Mouse (Mus musculus) kidney, embryonic 15.5 days (tissue): ENCODE measurements at regions not wholly inside any gene's neighbourhood (a gene's known extent, or its start where the extent isn't known, plus 50 kb on each side); places are given as distances from the start of the nearest gene placed in this dataset.

ENCODE experiments used
- ATAC-seq: fragments of 200-750 bp; cut with Nextera tagmentation; replicated peaks from 2 replicates; pipeline ENCODE4 v1.8.0; 2017; ENCODE audit warnings: moderate TSS enrichment; ENCODE audit not compliant: low FRiP score
- H3K27ac ChIP-seq: fragments of 300-500 bp; sonication (generic); 2 replicates; pipeline ENCODE4 v1.5.1; 2015; ENCODE audit warnings: mild to moderate bottlenecking, inconsistent platforms
- H3K27me3 ChIP-seq: fragments of 300-500 bp; sonication (generic); 2 replicates; pipeline ENCODE4 v1.6.1; 2015; ENCODE audit warnings: inconsistent platforms
- H3K36me3 ChIP-seq: fragments of 300-500 bp; sonication (generic); 2 replicates; pipeline ENCODE4 v1.6.1; 2015; ENCODE audit warnings: inconsistent platforms
- H3K4me1 ChIP-seq: fragments of 300-500 bp; sonication (generic); 2 replicates; pipeline ENCODE4 v1.6.1; 2015; ENCODE audit warnings: inconsistent platforms
- H3K4me2 ChIP-seq: fragments of 300-500 bp; sonication (generic); 2 replicates; pipeline ENCODE4 v1.6.1; 2015; ENCODE audit warnings: moderate library complexity, mild to moderate bottlenecking, inconsistent platforms
- H3K4me3 ChIP-seq: fragments of 300-500 bp; sonication (generic); replicated peaks from 2 replicates; pipeline ENCODE4 v1.5.1; 2015; ENCODE audit warnings: mild to moderate bottlenecking, inconsistent platforms
- H3K9ac ChIP-seq: fragments of 300-500 bp; sonication (generic); 2 replicates; pipeline ENCODE4 v1.6.1; 2015; ENCODE audit warnings: mild to moderate bottlenecking, inconsistent platforms
- H3K9me3 ChIP-seq: fragments of 300-500 bp; sonication (generic); replicated peaks from 2 replicates; pipeline ENCODE4 v1.6.1; 2016; ENCODE audit warnings: inconsistent platforms
- WGBS: fragments of 180-500 bp; shearing (Covaris S2); methylation state at CpG from one replicate; pipeline ENCODE4 v1.1.7; 2015; ENCODE audit warnings: mixed read lengths; 5-methylcytosine and 5-hydroxymethylcytosine counted together

- 73% methylated on average over 7 of the region's 7 CpGs for WGBS
- H3K4me1 ChIP-seq: peaks cover 8% of the 10 kb centered on the region
- no peak overlapping the region for H3K4me3 ChIP-seq
- H3K9ac ChIP-seq: no peak overlapping the region
- no peak for ATAC-seq
- no peaks in the 10 kb centered on the region for H3K9me3 ChIP-seq
- H3K27me3 ChIP-seq: no peaks in the 10 kb centered on the region
- no peaks in the 10 kb centered on the region for H3K36me3 ChIP-seq
- no peak overlapping the region for H3K4me2 ChIP-seq
- no peak overlapping the region for H3K27ac ChIP-seq
Measured at GRCm38 (mm10) chr12:77179138-77179537, 58.8 kb upstream of the Fut8 start.

- Histone ChIP-seq H3K4me1 (peaks cover 8% of the 10 kb centered on the region), H3K27me3 (no peaks in the 10 kb centered on the region), H3K9ac (no peak overlapping the region), H3K4me3 (no peak overlapping the region), H3K9me3 (no peaks in the 10 kb centered on the region), H3K36me3 (no peaks in the 10 kb centered on the region), H3K4me2 (no peak overlapping the region), H3K27ac (no peak overlapping the region)
- 44% methylated on average over 15 of the region's 15 CpGs for WGBS
- peak; percentile 70; the same call in 1 of the 2 replicates for ATAC-seq
Measured at GRCm38 (mm10) chr12:77177811-77178578, 59.9 kb upstream of the Fut8 start.

- Histone ChIP-seq H3K27me3 (no peaks in the 10 kb centered on the region), H3K36me3 (no peaks in the 10 kb centered on the region), H3K9ac (no peak overlapping the region), H3K4me1 (peaks cover 8% of the 10 kb centered on the region), H3K4me3 (no peak overlapping the region), H3K27ac (no peak overlapping the region), H3K4me2 (no peak overlapping the region), H3K9me3 (no peaks in the 10 kb centered on the region)
- ATAC-seq: no peak
- 51% methylated on average over 3 of the region's 3 CpGs for WGBS
Measured at GRCm38 (mm10) chr12:77177303-77177702, 60.6 kb upstream of the Fut8 start.

- Histone ChIP-seq H3K9ac (no peak overlapping the region), H3K4me2 (no peak overlapping the region), H3K36me3 (no peaks in the 10 kb centered on the region), H3K4me1 (peaks cover 8% of the 10 kb centered on the region), H3K4me3 (no peak overlapping the region), H3K27me3 (no peaks in the 10 kb centered on the region), H3K27ac (no peak overlapping the region), H3K9me3 (no peaks in the 10 kb centered on the region)
- no peak for ATAC-seq
Measured at GRCm38 (mm10) chr12:77174032-77174431, 63.9 kb upstream of the Fut8 start.

GRCm38 (mm10) chr12:77172540-77172939 lies 65.4 kb upstream of the Fut8 start:
- no peaks in the 10 kb centered on the region for H3K36me3 ChIP-seq
- no peak overlapping the region for H3K4me2 ChIP-seq
- H3K9me3 ChIP-seq: no peaks in the 10 kb centered on the region
- no peak for ATAC-seq
- H3K27ac ChIP-seq: no peak overlapping the region
- no peak overlapping the region for H3K9ac ChIP-seq
- 88% methylated on average over 2 of the region's 2 CpGs for WGBS
- H3K4me3 ChIP-seq: no peak overlapping the region
- no peaks in the 10 kb centered on the region for H3K27me3 ChIP-seq
- no peaks in the 10 kb centered on the region for H3K4me1 ChIP-seq

- Histone ChIP-seq H3K9ac (no peak overlapping the region), H3K27ac (no peak overlapping the region), H3K4me3 (no peak overlapping the region), H3K9me3 (no peaks in the 10 kb centered on the region), H3K27me3 (no peaks in the 10 kb centered on the region), H3K4me2 (no peak overlapping the region), H3K36me3 (no peaks in the 10 kb centered on the region), H3K4me1 (no peaks in the 10 kb centered on the region)
- 69% methylated on average over 5 of the region's 5 CpGs for WGBS
- ATAC-seq: no peak
Measured at GRCm38 (mm10) chr12:77170257-77170656, 67.7 kb upstream of the Fut8 start.

- WGBS: 77% methylated on average over 1 of the region's 1 CpGs
- Histone ChIP-seq H3K27me3 (no peaks in the 10 kb centered on the region), H3K9ac (no peak overlapping the region), H3K4me1 (no peaks in the 10 kb centered on the region), H3K27ac (no peak overlapping the region), H3K4me2 (no peak overlapping the region), H3K36me3 (no peaks in the 10 kb centered on the region), H3K4me3 (no peak overlapping the region), H3K9me3 (no peaks in the 10 kb centered on the region)
- no peak for ATAC-seq
Measured at GRCm38 (mm10) chr12:77168367-77168766, 69.6 kb upstream of the Fut8 start.

GRCm38 (mm10) chr12:77156698-77157097 lies 81.2 kb upstream of the Fut8 start:
- ATAC-seq: no peak
- H3K4me2 ChIP-seq: no peak overlapping the region

GRCm38 (mm10) chr12:77155626-77156025 lies 82.3 kb upstream of the Fut8 start:
- H3K9ac ChIP-seq: no peak overlapping the region
- no peak overlapping the region for H3K27ac ChIP-seq
- no peak for ATAC-seq
- H3K36me3 ChIP-seq: no peaks in the 10 kb centered on the region
- no peaks in the 10 kb centered on the region for H3K4me1 ChIP-seq
- WGBS: 71% methylated on average over 6 of the region's 6 CpGs
- no peak overlapping the region for H3K4me3 ChIP-seq
- no peaks in the 10 kb centered on the region for H3K9me3 ChIP-seq
- H3K4me2 ChIP-seq: no peak overlapping the region
- no peaks in the 10 kb centered on the region for H3K27me3 ChIP-seq

More at GRCm38 (mm10) chr12:77156698-77157097, 81.2 kb upstream of the Fut8 start:
- H3K27ac ChIP-seq: no peak overlapping the region
- WGBS: 70% methylated on average over 2 of the region's 2 CpGs
- no peaks in the 10 kb centered on the region for H3K36me3 ChIP-seq
- no peaks in the 10 kb centered on the region for H3K9me3 ChIP-seq
- H3K4me1 ChIP-seq: no peaks in the 10 kb centered on the region
- H3K27me3 ChIP-seq: no peaks in the 10 kb centered on the region
- no peak overlapping the region for H3K9ac ChIP-seq
- H3K4me3 ChIP-seq: no peak overlapping the region

GRCm38 (mm10) chr12:77151471-77151870 lies 86.5 kb upstream of the Fut8 start:
- Histone ChIP-seq H3K9me3 (no peaks in the 10 kb centered on the region), H3K27me3 (no peaks in the 10 kb centered on the region), H3K4me1 (no peaks in the 10 kb centered on the region), H3K27ac (no peak overlapping the region), H3K4me2 (no peak overlapping the region), H3K4me3 (no peak overlapping the region), H3K9ac (no peak overlapping the region), H3K36me3 (no peaks in the 10 kb centered on the region)
- ATAC-seq: no peak
- WGBS: 87% methylated on average over 2 of the region's 2 CpGs

GRCm38 (mm10) chr12:77149835-77150234 lies 88.1 kb upstream of the Fut8 start:
- H3K4me2 ChIP-seq: no peak overlapping the region
- H3K27me3 ChIP-seq: no peaks in the 10 kb centered on the region
- no peak for ATAC-seq
- no peaks in the 10 kb centered on the region for H3K9me3 ChIP-seq
- no peak overlapping the region for H3K9ac ChIP-seq
- no peaks in the 10 kb centered on the region for H3K4me1 ChIP-seq
- no peak overlapping the region for H3K27ac ChIP-seq
- H3K4me3 ChIP-seq: no peak overlapping the region
- H3K36me3 ChIP-seq: no peaks in the 10 kb centered on the region

- H3K27ac ChIP-seq: no peak overlapping the region
- ATAC-seq: no peak
- H3K4me3 ChIP-seq: no peak overlapping the region
- WGBS: 94% methylated on average over 2 of the region's 2 CpGs
- H3K9me3 ChIP-seq: no peaks in the 10 kb centered on the region
- no peaks in the 10 kb centered on the region for H3K4me1 ChIP-seq
- H3K27me3 ChIP-seq: no peaks in the 10 kb centered on the region
- H3K36me3 ChIP-seq: no peaks in the 10 kb centered on the region
- no peak overlapping the region for H3K4me2 ChIP-seq
- no peak overlapping the region for H3K9ac ChIP-seq
Measured at GRCm38 (mm10) chr12:77148146-77148545, 89.8 kb upstream of the Fut8 start.

GRCm38 (mm10) chr12:77143958-77144357 lies 94.0 kb upstream of the Fut8 start:
- H3K27me3 ChIP-seq: no peaks in the 10 kb centered on the region
- no peak overlapping the region for H3K4me2 ChIP-seq
- ATAC-seq: no peak
- H3K9ac ChIP-seq: no peak overlapping the region
- no peak overlapping the region for H3K4me3 ChIP-seq
- H3K9me3 ChIP-seq: no peaks in the 10 kb centered on the region
- H3K36me3 ChIP-seq: no peaks in the 10 kb centered on the region
- no peaks in the 10 kb centered on the region for H3K4me1 ChIP-seq
- 50% methylated on average over 3 of the region's 3 CpGs for WGBS
- no peak overlapping the region for H3K27ac ChIP-seq
